Comparison of ENCODE assay signal across 18 mouse cellular contexts in genomic region chr1:190962760-190963159, GRCm38 (mm10).
"Had no signal": no experiment of that assay in that cellular context is flagged by ENCODE, and none has a peak within 500 bp of the region (broad histone marks: within the 10 kb centered on the region; RNA-seq: fewer than 3 reads in every experiment).

No protein-coding gene starts in this region.

- H3K4me3 ChIP-seq: limb, embryonic 12.5 days; limb, embryonic 15.5 days; liver, embryonic 13.5 days; megakaryocyte, embryonic 14.5 days; midbrain, embryonic 12.5 days; stomach, embryonic 15.5 days had no signal

- H3K27me3 ChIP-seq: limb, embryonic 12.5 days; limb, embryonic 15.5 days; midbrain, embryonic 12.5 days; stomach, embryonic 15.5 days had no signal

- H3K9ac ChIP-seq: limb, embryonic 12.5 days; limb, embryonic 15.5 days; liver, embryonic 13.5 days; midbrain, embryonic 12.5 days; stomach, embryonic 15.5 days had no signal

- H3K27ac ChIP-seq: limb, embryonic 12.5 days; limb, embryonic 15.5 days; liver, embryonic 13.5 days; midbrain, embryonic 12.5 days; stomach, embryonic 15.5 days had no signal

- H3K9me3 ChIP-seq: limb, embryonic 12.5 days; limb, embryonic 15.5 days; liver, embryonic 13.5 days; megakaryocyte, embryonic 14.5 days; midbrain, embryonic 12.5 days; stomach, embryonic 15.5 days had no signal

- H3K4me1 ChIP-seq: limb, embryonic 12.5 days; limb, embryonic 15.5 days; midbrain, embryonic 12.5 days; stomach, embryonic 15.5 days had no signal

- H3K4me2 ChIP-seq: limb, embryonic 12.5 days; limb, embryonic 15.5 days; liver, embryonic 13.5 days; midbrain, embryonic 12.5 days; stomach, embryonic 15.5 days had no signal

- ATAC-seq: intestine, embryonic 16.5 days had no signal

- DNase-seq: kidney, adult 18-20 months; kidney, postnatal 14 days; kidney, postnatal 4 days; left cerebral cortex, postnatal 4 days; liver, embryonic 13.5 days; lung, adult 2 months; lung, postnatal 10 days; lung, postnatal 36 days; retina, postnatal 1 day; right cerebral cortex, postnatal 25 days; spleen, adult 18-20 months; thymus, postnatal 25 days had no signal

- H3K36me3 ChIP-seq: liver, embryonic 13.5 days had no signal
